Mouse (Mus musculus) myocyte (in vitro differentiated cells): Measurements from ENCODE around the gene Cenpi. TPM values are rescaled to one million over a fixed set of nuclear protein-coding genes. Genes with fewer than 3 reads are reported as not detected.

ENCODE experiments used
- H3K27me3 ChIP-seq: one replicate; pipeline ENCODE4 v1.6.1; 2011; ENCODE audit not compliant: control insufficient read depth, insufficient read depth, insufficient read length
- H3K36me3 ChIP-seq: one replicate; pipeline ENCODE4 v1.6.1; 2011; ENCODE audit not compliant: control insufficient read depth, insufficient read depth
- H3K4me2 ChIP-seq: one replicate; pipeline ENCODE4 v1.6.1; 2011; ENCODE audit warnings: low read depth, control low read depth
- H3K4me3 ChIP-seq: one replicate; pipeline ENCODE4 v1.5.1; 2011; ENCODE audit warnings: mild to moderate bottlenecking, control low read depth, moderate library complexity
- H3K79me2 ChIP-seq: one replicate; pipeline ENCODE4 v1.6.1; 2011; ENCODE audit not compliant: control insufficient read depth, insufficient read depth
- H3ac ChIP-seq: one replicate; pipeline ENCODE4 v1.6.1; 2011; ENCODE audit not compliant: control insufficient read depth, insufficient read length
- CEBPB ChIP-seq: IDR thresholded peaks from 2 replicates; pipeline ENCODE4 v1.6.1; 2011; ENCODE audit warnings: mild to moderate bottlenecking, moderate library complexity; ENCODE audit not compliant: poor library complexity, insufficient read depth, severe bottlenecking
- E2F4 ChIP-seq: IDR thresholded peaks from one replicate; pipeline ENCODE4 v1.6.1; 2011; ENCODE audit warnings: mild to moderate bottlenecking, control low read depth, moderate library complexity; ENCODE audit not compliant: insufficient read depth
- MAX ChIP-seq: IDR thresholded peaks from one replicate; pipeline ENCODE4 v1.6.1; 2011; ENCODE audit warnings: low read depth, mild to moderate bottlenecking, control low read depth
- MYOD1 ChIP-seq, 3 experiments: IDR thresholded peaks; one replicate each; pipeline ENCODE4 v1.6.1; 2011; ENCODE audit warnings: control low read depth in 2 of 3, low read depth in 2 of 3, mild to moderate bottlenecking in 2 of 3, moderate library complexity in 1 of 3; ENCODE audit not compliant: insufficient read length in 2 of 3, control insufficient read depth in 1 of 3
- MYOG ChIP-seq, 3 experiments: IDR thresholded peaks; one replicate each; pipeline ENCODE4 v1.6.1; 2011; ENCODE audit warnings: control low read depth in 2 of 3, low read depth in 2 of 3, mild to moderate bottlenecking in 2 of 3; ENCODE audit not compliant: insufficient read length in 2 of 3, control insufficient read depth in 1 of 3, insufficient read depth in 1 of 3
- POLR2A ChIP-seq: IDR thresholded peaks from one replicate; pipeline ENCODE4 v1.6.1; 2011; ENCODE audit warnings: low read depth, mild to moderate bottlenecking, control low read depth, moderate library complexity; ENCODE audit not compliant: insufficient read length
- POLR2AphosphoS2 ChIP-seq: IDR thresholded peaks from one replicate; pipeline ENCODE4 v1.6.1; 2011; ENCODE audit warnings: low read depth, control low read depth; ENCODE audit not compliant: insufficient read length
- REST ChIP-seq: IDR thresholded peaks from one replicate; pipeline ENCODE4 v1.6.1; 2011; ENCODE audit warnings: mild to moderate bottlenecking, control low read depth, moderate library complexity; ENCODE audit not compliant: insufficient read depth, insufficient read length
- SRF ChIP-seq: IDR thresholded peaks from one replicate; pipeline ENCODE4 v1.6.1; 2011; ENCODE audit warnings: low read depth; ENCODE audit not compliant: control insufficient read depth, insufficient read length
- TCF12 ChIP-seq: IDR thresholded peaks from one replicate; pipeline ENCODE4 v1.6.1; 2011; ENCODE audit warnings: mild to moderate bottlenecking, control low read depth; ENCODE audit not compliant: poor library complexity, insufficient read depth, severe bottlenecking
- TCF3 ChIP-seq: IDR thresholded peaks from one replicate; pipeline ENCODE4 v1.6.1; 2011; ENCODE audit warnings: low read depth, control low read depth; ENCODE audit not compliant: insufficient read length
- USF1 ChIP-seq: IDR thresholded peaks from one replicate; pipeline ENCODE4 v1.6.1; 2011; ENCODE audit warnings: low read depth, mild to moderate bottlenecking, control low read depth, moderate library complexity
- polyA plus RNA-seq: library from polyadenylated mRNA; unstranded; fragments of >200 nt; fragmentation: generic; extraction: Trizol; gene quantifications from one replicate; pipeline ENCODE4 v1.2.1, GENCODE M21; 2012; ENCODE audit warnings: missing spikeins

Gene Cenpi
- polyA plus RNA-seq, 1 experiment: 3.5 TPM

DNA sequence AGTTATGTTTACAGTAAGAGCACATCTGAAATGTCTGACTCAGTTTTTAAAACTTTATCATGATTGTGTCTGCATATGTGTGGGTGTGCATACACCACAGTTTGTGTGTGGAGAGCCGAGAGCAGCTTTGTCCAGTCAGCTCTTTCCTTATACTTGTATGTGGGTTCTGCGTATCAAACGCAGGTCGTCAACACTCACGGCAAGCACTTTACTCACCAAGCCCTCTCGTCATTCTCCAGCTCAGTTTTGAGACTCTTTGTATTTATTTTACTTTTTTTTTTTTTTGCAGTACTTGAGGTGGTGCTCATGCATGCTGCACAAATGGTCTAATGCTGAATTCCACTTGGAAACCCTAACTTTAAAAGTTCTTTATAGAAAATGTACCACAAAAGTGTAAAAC, 42.3 kb downstream of the Cenpi start:
- Histone ChIP-seq H3K79me2 (no peaks in the 10 kb centered on the region), H3K4me3 (no peak overlapping the region), H3K27me3 (no peaks in the 10 kb centered on the region), H3K4me2 (no peak overlapping the region), H3K36me3 (no peaks in the 10 kb centered on the region), H3ac (no peak overlapping the region)
- TF ChIP-seq MYOD1 (IDR thresholded peaks at IDR 0.05; ENCODE audit: control insufficient read depth in 1 of 3, insufficient read length in 2 of 3, low read depth in 2 of 3) (no peak), MYOG (IDR thresholded peaks at IDR 0.05; ENCODE audit: control insufficient read depth in 1 of 3, insufficient read depth in 1 of 3, insufficient read length in 2 of 3, low read depth in 2 of 3) (no peak), REST (no peak), E2F4 (no peak), TCF3 (no peak), POLR2A (no peak), USF1 (no peak), CEBPB (no peak), MAX (no peak)

DNA sequence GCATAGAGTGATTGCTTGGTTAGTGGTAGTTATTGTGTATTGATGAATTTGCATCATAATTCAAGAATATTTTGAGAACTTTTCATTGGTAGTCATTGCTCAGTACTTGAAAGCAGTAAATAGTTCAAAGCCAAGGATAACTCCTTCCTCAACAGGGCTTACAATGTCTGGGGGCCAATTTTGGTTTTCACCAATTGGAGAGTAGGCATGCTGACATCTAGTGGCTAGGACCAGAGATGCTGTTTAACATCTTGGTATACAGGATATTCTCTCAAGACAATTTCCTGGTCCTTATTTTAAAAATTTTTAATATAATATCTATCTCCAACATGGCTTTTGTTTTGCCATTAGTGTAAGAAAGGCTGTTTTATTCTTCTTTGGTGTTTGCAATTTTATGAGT, 46.0 kb downstream of the Cenpi start:
- Histone ChIP-seq H3K36me3 (no peaks in the 10 kb centered on the region), H3K4me3 (no peak overlapping the region), H3K4me2 (no peak overlapping the region), H3K27me3 (no peaks in the 10 kb centered on the region), H3ac (no peak overlapping the region), H3K79me2 (no peaks in the 10 kb centered on the region)
- TF ChIP-seq MAX: no peak
- no peak for TF ChIP-seq TCF3
- no peak for TF ChIP-seq MYOG (IDR thresholded peaks at IDR 0.05; ENCODE audit: control insufficient read depth in 1 of 3, insufficient read depth in 1 of 3, insufficient read length in 2 of 3, low read depth in 2 of 3)
- no peak for TF ChIP-seq MYOD1 (IDR thresholded peaks at IDR 0.05; ENCODE audit: control insufficient read depth in 1 of 3, insufficient read length in 2 of 3, low read depth in 2 of 3)
- no peak for TF ChIP-seq REST
- TF ChIP-seq POLR2AphosphoS2: no peak
- no peak for TF ChIP-seq USF1
- no peak for TF ChIP-seq SRF
- TF ChIP-seq POLR2A: no peak
- no peak for TF ChIP-seq TCF12
- TF ChIP-seq CEBPB: no peak
- TF ChIP-seq E2F4: no peak

DNA sequence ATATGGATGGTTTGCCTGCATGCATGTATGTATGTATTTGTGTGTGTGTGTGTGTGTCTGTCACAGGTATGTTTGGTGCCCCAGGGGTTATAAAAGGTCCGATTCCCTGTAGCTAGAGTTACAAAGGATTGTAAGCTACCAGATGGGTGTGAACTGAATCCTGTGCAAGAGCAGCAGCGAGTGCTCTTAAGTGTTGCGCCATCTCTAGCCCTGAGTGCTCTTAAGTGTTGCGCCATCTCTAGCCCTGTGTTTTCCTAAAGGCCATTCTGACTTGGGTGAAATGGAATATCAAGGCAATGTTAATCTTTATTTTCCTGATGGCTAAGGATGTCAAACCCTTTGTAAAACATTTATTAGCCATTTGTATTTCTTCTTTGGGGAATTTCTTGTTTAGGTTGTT, 51.5 kb downstream of the Cenpi start:
- H3K36me3 ChIP-seq: no peaks in the 10 kb centered on the region
- no peak overlapping the region for H3K4me3 ChIP-seq
- no peak overlapping the region for H3K4me2 ChIP-seq
- H3ac ChIP-seq: no peak overlapping the region
- H3K79me2 ChIP-seq: no peaks in the 10 kb centered on the region
- TF ChIP-seq POLR2A (no peak), E2F4 (no peak), POLR2AphosphoS2 (no peak), CEBPB (no peak), MYOG (IDR thresholded peaks at IDR 0.05; ENCODE audit: control insufficient read depth in 1 of 3, insufficient read depth in 1 of 3, insufficient read length in 2 of 3, low read depth in 2 of 3) (no peak)
- no peaks in the 10 kb centered on the region for H3K27me3 ChIP-seq

DNA sequence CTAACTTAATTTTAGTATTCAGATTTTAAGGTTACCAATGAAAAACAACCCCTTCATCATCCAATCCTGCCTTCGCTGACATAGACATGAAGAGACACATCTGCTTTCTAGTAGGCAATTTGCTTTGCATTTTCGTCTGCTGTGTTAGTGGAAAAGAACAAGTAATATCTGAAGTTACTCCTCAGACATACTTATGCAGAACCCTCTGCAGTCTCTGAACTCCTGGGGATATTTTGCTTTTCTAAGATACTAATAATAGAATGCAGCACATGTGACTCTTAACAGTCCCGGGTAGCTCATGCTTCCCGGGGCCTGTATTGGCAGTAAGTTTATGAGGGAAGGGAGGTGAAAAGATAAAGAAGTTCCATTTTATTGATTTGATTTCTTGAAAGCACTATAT, 54.3 kb downstream of the Cenpi start:
- no peak overlapping the region for H3K4me3 ChIP-seq
- TF ChIP-seq TCF3: no peak
- no peak for TF ChIP-seq MAX
- no peak for TF ChIP-seq E2F4
- no peak for TF ChIP-seq POLR2AphosphoS2
- no peak for TF ChIP-seq MYOG (IDR thresholded peaks at IDR 0.05; ENCODE audit: control insufficient read depth in 1 of 3, insufficient read depth in 1 of 3, insufficient read length in 2 of 3, low read depth in 2 of 3)
- TF ChIP-seq MYOD1 (IDR thresholded peaks at IDR 0.05; ENCODE audit: control insufficient read depth in 1 of 3, insufficient read length in 2 of 3, low read depth in 2 of 3): no peak
- no peak for TF ChIP-seq TCF12
- TF ChIP-seq SRF: no peak
- TF ChIP-seq CEBPB: no peak
- no peak for TF ChIP-seq USF1
- TF ChIP-seq REST: no peak
- no peaks in the 10 kb centered on the region for H3K27me3 ChIP-seq
- H3K36me3 ChIP-seq: no peaks in the 10 kb centered on the region
- no peak overlapping the region for H3ac ChIP-seq
- H3K4me2 ChIP-seq: no peak overlapping the region
- H3K79me2 ChIP-seq: no peaks in the 10 kb centered on the region

DNA sequence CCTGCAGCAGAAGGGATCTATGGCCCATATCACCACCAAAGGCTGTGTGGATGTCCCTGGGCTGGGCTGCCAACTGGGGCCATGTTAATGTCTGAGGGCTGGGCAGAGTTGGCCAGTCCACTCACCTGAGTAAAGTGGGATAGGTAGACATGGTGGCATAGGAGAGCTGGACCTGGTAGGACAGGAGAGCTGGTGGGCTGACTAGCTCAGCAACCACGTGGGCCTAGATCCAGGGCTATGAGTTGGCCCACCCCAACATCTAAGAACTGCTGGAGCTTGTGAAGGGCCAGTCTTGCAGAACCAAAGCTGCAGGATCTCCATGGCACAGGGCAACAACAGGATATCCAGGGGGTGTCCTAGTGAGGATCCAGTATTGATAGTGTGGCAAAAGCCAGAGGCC, 57.5 kb downstream of the Cenpi start:
- no peak overlapping the region for H3ac ChIP-seq
- no peak overlapping the region for H3K4me2 ChIP-seq
- no peak overlapping the region for H3K4me3 ChIP-seq
- no peaks in the 10 kb centered on the region for H3K79me2 ChIP-seq
- no peaks in the 10 kb centered on the region for H3K36me3 ChIP-seq
- no peak for TF ChIP-seq USF1
- no peak for TF ChIP-seq POLR2A
- TF ChIP-seq POLR2AphosphoS2: no peak
- no peak for TF ChIP-seq SRF
- no peak for TF ChIP-seq MYOG (IDR thresholded peaks at IDR 0.05; ENCODE audit: control insufficient read depth in 1 of 3, insufficient read depth in 1 of 3, insufficient read length in 2 of 3, low read depth in 2 of 3)
- no peak for TF ChIP-seq TCF12
- TF ChIP-seq CEBPB: no peak
- TF ChIP-seq REST: no peak
- no peak for TF ChIP-seq MAX
- no peak for TF ChIP-seq TCF3
- no peak for TF ChIP-seq E2F4
- TF ChIP-seq MYOD1 (IDR thresholded peaks at IDR 0.05; ENCODE audit: control insufficient read depth in 1 of 3, insufficient read length in 2 of 3, low read depth in 2 of 3): no peak
- no peaks in the 10 kb centered on the region for H3K27me3 ChIP-seq
